Mouse (Mus musculus) urinary bladder, postnatal 14 days (tissue): ENCODE data around the gene Morc2a.

Experiments used
- DNase-seq: peaks from one replicate; pipeline ENCODE4 v3.0.0; 2021; ENCODE audit warnings: low spot score

Gene Morc2a

DNA sequence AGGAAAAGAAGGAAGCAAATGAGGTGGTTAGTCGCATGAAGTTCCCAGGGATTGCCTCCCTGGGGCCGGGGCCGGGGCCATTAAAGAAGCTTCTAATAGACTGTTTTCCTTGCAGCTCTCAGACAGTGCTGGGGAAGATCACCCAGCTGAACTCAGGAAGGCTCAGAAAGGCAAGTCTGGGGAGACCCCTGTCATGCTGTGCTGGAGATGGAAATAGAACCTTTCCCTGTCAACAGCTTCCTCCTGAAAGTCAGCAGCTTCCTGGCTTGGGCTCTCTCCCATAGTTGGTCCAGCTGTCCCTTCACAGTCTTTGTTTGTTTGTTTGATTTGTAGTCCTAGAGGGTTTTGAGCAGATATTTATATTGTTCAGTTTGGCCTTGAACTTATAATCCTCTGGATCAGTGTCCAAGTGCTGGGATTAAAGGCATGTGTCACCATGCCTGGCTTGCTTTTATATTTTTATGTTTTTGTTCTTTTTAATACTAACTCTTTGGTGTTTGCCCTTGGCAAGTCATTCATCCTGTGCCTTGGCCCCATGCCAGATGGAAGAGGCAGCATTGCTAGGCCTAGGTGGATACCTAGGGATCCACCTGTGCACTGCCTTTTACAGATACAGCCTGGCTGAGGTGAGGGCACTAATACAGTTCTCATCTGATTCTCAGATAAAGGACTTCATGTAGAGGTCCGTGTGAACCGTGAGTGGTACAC, 35.9 kb downstream of the Morc2a start:
- no peak for DNase-seq

DNA sequence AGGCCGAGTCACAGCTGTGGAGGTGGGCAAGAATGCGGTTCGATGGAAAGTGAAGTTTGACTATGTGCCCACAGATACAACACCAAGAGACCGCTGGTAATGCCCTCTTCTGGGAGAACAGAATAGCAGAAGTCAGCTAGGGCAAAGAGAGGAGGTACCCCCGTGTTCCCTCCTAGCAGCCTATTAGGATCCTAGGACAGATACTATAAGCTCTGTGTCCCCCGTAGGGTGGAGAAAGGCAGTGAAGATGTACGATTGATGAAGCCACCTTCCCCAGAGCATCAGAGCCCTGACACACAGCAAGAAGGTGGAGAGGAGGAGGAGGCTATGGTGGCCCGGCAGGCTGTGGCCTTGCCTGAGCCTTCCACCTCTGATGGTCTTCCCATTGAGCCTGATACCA, 36.4 kb downstream of the Morc2a start:
- DNase-seq: no peak

DNA sequence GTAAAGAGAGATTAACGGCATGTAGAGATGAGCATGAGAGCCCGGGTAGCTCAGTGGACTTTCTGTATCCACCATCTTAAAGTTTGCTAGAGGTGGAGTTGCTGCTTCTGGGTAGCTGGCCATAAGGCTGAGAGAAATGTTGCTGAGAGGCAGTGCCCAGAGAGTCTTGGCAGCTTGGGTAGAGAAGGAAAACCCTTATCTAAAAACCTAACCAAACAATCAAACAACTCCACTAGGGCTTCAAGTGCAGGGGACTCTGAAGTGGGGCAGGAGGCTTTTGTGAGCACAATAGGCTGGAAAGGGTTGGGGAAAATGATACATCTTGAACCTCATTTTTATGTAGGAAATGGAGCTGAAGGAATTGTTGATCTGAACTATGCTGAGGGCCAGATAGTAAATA, 37.3 kb downstream of the Morc2a start:
- DNase-seq: no peak

DNA sequence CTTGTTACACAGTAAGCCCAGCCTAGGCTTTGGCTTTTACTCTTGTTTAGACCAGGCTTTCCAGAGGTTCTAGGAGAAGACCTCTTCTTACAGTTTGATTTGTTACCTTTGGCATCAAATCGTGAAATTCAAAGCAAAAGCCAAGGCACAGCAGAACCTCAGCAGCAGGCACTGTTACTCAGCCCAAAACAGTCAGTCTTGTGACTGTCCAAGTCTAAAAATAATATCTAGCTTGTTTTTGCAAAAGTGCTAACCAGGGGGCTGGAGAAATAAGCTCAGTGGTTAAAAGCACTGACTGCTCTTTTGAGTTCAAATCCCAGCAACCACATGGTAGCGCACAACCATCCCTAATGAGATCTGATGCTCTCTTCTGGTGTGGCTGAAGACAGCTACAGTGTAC, 37.9 kb downstream of the Morc2a start:
- DNase-seq: no peak

DNA sequence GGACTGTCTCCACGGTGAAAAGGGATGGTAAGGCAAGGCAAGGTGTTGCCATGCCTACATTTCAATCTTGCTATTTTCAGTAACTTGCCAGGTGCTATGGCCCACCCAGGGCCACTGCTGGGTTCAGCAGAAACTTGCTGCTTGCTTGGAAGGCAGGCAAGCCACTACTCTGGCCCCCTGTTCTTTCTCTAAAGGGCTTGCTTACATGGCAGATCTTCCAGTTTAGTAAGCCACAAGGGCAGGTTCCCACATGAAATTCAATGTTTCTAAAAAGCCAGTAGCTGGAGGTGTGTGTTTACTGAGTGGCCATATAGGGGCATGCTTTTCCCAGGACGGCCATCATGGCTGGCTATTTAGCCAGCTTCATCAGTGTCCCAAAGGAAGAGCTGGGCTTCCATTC, 42.8 kb downstream of the Morc2a start:
- DNase-seq: no peak

DNA sequence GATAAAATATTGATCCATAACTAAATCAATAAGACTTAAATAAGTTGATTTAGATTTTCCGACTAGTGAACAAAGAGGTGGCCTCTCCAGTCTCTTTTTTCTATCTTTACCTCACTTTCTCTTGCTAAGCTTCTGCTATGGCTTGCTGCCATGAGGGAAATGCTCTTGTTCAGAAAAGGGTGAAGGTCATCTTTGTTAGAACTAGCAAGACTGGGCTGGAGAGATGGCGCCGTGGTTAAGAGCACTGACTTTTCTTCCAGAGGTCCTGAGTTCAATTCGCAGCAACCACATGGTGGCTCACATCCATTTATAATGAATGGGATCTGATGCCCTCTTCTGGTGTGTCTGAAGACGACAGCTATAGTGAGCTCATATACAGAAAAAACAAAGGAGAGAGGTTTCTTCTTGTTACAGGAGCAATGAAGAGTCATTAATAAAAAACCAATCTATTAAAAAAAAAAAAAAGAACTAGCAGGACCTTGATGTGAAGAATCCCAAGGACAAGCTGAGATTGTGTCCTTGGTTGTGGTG, 47.2 kb downstream of the Morc2a start:
- no peak for DNase-seq

DNA sequence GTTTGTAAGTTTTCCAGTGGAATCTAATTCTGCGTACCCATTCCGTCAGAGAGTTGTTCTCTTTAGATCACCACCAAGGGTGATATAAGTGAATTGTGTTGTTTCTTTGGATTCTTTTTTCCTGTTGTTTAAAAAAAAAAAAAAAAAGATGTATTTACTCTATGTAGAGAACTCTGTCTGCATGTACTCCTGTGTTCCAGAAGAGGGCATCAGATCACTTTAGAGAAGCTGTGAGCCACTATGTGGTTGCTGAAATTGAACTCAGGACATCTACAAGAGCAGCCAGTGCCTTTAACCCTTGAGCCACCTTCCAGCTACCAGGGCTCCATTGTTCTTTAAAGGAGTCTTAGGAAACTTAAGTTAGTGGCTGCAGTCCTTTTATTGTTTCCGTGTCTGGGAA, 48.5 kb downstream of the Morc2a start:
- DNase-seq: no peak

DNA sequence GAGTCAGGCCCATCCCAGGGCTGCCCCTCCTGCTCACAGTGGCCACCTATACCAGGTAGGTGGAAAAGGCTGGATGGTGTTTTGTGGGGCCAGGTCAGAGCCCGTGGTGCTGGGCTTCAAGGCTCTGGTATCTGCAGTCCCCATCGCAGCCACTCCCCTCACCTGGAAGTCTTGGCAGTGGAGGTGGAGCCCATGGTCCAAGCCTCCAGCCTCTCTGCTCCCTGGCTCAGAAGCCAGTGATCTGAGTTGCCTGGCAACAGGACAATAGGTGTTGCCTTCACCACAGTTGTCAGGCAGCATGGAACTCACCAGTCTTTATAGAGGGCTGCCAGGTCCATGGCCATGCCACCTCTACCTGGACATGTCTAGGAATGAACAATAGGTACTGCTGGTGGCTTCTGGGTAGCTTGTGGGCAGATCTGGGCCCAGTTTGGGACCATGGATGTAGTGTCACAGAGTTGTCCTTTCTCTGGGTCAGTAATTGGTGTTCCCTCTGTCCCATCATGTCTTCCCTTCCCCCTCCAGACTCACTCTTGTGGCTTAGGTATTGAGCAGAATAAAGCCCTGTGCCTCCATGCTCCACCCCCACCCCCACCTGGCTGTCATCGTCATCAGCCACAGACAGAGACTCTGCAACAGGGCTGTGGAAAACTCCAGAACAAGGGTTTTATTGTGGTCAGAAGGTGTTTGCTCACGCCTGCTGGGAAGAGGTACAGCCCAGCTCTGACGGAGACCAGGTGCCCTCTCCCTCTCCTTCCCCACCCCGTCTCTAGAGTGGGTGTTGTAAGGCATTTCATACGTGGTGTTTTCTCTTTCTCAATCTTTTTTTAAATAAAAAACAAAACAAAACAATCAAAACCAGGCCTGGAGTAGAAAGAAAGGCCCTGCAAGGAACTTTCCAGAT, 54.4 kb downstream of the Morc2a start:
- DNase-seq: no peak

DNA sequence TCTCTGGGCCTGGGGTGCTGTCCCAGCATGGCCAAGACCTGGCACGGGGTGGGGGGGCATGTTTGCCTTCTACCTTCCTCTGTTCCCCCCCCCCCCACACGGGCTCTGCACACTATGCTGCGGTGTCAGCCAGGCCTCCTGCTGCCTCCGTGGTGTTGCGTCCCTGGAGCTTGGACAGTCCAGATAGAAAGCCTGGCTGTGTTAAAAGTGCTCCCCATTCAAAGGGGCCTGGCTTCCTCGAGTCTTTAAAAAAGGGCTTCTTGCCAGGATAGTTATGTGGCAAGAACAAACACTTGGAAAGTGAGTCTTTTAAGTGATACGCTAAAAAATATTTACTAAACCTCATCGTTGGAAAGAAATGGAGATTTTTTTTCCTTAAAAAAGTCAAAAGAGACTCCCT, 55.4 kb downstream of the Morc2a start:
- DNase-seq: no peak

DNA sequence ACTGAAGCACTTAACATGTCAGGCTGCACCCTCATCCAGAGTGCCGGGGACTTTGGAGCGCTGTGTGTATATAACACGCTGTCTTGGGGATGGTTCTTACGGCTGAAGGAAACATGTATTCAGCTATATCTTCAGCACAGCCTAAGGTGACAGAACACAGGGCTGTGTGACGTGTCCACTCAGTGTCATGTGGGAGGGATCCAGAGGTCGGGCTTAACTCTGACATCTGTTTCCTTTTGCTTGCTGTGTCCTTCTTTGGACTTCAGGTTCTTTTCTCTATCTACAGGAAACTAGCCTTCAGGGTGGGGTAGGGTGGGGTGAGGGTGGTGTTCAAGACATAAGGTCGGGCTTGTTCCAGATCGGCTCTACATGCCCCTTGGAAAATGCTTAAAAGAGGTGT, 58.1 kb downstream of the Morc2a start:
- no peak for DNase-seq

DNA sequence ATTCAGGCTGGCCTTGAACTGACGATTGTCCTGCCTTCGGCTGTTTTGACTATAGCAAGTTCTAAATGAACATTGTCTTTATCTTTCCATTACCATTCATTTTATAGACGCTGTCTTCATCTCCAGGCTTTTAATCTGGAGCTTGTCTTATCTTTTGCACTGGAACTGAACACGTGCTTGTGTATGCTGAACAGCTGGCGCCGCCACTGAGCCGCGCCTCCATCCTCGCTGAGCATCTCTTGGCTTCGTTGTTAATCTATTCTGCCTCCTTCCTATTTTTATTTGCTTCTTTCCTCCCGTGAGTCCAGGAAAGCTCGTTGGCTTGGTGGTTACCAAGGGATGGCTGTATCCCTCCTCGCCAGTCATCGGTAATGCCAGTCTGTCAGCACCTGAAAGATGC, 61.2 kb downstream of the Morc2a start:
- DNase-seq: no peak

DNA sequence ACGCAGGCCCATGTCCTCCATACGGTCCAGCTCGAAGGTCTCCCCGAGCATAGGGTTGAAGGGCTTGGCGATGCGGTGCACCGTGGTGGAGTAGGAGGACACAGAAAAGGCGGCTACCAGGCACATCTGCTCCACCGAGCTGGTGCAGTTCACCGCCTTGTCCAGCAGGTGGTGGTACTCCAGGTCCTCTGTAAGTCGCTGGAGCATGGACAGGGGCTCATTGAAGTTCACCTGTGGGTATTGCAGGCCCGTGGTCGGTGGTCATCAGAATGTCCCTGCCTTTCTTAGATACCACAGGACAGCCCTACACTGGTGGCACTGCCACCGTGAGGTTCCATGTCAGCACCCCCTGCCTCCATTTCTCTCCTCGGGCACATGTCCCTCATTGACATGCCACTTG, 65.5 kb downstream of the Morc2a start:
- DNase-seq: peak; percentile 60

DNA sequence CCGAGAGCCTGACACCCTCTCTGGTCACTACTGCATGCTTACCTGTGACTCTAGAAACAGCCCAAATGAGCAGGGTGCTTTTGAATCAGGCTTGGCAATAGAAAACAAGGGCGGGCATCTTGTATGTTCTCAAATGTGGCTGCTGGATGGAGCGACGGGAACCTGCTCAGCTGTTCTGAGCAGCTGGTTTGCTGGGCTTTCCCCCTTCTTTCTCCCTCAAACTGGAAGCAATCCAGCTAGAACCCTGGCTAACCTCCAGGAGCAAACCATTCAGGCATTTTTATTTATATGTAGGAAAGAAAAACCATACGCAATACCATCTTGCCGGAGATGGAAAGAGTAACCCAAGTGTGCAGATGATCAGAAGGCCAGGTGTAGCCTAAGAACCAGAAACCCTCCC, 67.7 kb downstream of the Morc2a start:
- DNase-seq: no peak

DNA sequence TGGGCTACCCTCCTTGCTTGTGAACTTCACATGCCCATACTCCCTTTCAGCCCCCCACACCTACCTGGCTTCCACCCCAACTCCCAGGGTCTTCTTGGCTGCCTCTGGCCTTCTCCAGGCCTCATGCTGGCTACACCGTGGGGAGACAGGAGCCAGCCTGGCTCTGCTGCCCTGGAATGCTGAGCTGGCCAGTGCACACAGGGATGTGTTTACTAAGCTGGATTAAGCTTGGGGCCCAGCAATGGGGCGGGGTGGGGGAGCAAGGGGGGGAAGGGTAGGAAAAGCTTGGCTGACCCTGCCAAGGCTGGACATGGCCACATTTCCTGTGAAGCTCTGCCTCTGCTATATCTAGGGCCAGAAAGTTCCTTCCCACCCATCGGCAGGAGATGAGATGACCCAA, 73.0 kb downstream of the Morc2a start:
- no peak for DNase-seq

DNA sequence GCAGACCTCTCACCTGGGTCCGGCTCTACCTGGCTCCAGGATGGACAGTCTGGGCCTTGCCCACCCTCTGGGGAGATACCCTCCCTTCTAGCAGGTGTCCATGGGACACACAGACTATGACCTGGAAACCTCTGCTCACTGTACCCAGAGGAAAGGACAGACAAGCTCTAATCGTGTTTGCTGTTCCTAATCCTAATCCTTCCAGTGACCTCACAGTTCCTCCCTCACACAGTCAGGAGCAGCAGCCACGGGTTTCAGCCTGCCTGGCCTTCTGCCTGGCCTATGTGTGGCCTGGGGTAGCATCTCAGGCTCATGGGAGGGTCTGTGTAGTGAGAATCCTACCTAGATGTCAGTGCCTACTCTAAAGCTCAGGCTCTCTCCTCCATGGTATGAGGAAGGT, 73.9 kb downstream of the Morc2a start:
- no peak for DNase-seq

DNA sequence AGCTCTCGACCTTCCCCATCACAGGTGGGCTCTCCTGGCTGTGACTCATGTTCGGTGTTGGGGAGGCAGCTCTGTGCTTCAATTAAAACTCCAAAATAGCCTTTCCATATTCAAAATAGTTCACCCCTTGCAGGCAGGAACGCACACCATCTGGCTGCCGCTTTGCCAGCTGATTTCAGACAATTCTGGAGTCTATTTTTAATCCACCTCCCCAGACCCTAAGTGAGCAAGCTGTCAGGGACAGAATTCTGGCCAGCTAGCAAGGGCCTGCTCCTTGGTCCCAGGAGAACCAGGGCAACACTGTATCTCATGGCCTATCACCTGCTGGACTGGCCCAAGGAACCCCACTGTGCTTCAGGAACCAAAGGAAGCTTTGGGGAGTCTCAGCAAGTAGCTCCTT, 74.9 kb downstream of the Morc2a start:
- DNase-seq: no peak

DNA sequence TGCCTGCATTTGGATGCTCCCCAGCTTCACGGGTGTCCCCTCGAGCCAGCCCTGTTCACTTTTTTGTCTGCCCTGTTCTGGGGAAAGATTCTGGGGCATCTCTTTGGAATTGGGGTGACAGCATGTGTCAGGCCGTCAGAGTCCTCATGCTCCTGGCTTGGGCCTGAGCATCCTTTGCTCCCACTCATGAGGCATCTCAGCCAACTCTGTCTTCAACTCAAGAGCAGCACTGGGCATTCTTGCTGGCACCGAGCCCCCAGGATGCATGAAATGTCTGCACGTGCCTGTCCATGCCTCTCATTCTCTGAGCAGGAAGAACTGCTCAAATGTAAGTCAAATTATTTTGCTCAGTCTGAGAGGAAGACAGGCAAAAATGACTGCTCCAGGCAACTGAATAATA, 75.7 kb downstream of the Morc2a start:
- DNase-seq: no peak

DNA sequence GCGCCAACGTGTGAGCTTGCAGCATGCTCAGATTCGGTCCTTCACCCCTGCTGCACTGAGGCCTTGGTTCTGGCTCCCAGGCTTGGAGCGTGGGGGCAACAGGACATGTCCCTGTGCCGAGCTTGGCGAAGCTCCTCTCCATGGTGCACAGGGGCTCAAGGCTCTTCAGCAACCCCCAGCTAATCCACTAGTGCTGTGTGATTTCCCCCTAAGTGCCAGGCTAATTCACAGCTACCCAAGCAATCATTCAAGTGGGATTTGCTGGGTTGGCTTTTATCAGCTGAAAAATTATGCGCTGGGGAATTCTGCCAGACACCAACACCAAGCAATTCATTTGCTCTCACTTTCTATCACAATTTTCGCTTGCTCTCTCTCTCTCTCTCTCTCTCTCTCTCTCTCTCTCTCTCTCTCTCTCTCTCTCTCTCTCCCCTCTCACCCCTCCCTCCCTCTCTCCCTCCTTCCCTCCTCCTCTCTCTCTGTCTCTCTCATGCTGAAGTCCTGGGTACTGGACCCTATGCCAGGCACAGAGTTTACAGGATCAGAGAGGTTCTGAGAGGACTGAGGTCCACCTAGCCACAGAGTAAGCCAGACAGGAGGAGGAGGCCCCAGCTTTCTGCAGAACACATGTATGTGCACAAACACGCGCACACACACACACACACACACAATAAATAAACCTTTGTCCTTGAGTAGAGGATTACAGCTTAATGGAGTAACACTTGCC, 76.5 kb downstream of the Morc2a start:
- no peak for DNase-seq

DNA sequence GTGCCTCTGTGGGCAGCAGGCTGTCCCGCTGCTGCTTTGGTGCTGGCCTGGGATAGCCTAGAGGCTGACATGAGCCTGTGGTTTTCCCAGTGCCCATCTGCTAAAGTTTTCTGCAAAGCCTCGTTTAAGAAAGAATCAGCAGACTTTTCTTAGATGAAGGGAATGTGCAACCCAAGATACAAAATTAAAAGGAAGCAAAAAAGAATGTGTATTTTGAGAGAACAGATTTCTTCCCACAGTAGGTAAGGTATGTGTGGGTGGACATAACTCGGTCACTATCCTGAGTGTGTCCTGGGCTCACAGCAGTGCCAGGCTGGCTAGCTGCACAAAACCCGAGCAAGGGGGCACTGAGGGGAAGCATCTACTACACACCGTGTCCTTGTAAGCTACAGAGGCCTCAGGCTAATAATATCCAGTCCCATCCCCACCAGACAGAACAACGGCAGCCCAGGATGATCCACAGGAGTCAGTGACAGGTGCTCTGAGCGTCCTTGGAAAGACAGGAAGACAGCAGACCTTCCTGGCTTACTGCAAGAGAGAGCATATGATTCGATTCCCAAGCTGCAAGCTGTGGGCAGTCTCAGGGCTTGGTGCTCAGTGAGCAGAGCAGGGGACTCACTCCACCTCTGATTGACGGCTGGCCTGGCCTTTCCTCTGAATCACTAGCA, 78.6 kb downstream of the Morc2a start:
- DNase-seq: no peak

DNA sequence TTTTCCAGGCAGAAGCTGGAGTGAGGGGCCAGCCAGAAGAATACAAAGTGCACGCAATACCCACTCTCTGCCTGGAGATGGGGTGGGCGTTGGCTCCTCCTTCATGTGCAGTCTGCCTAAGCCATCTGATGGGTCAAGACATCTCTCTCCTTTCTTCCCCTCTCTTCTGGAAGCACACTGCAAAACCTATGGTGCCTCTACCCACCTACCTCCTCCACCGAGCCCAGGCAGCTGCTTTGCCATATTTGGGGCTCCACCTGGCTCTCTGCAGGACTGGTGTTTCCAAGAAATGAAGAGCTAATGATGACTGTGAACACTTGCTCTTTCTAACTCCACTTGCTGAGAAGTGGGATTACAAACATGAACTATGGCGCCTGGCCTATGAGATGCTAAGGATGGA, 82.5 kb downstream of the Morc2a start:
- no peak for DNase-seq

DNA sequence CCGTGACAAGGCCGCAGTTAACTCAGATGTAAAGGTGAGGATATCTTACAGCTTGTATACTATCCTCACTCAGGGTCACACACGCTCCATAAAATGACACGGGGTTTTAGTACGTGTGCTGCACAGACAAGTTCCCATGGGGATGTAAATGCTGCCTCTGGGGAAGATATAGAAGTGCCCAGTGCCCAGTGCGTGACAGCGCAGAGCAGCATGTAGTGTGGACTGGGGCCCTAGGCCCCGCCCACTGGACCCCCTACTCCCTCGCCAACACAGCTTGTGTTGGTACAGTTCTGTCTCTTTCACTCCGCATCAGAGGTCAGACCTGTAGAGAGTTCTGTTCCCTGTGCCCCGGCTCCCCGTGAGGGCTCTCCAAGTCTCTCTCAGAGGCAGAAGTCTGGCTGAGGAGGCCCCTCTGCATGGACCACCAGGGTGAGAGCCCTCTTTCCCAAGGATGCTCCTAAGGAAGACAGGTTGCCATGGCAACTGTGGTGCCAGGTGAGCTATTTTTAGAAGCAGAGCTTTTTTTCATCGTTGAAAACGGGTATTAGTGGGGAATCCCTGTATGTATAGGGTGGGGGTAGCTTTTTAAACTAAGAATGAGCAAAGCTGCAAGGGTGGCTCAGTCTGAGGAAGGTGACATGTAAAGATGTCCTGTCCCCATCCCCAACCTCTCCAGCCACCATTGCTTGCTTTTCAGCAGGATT, 85.1 kb downstream of the Morc2a start:
- DNase-seq: no peak

DNA sequence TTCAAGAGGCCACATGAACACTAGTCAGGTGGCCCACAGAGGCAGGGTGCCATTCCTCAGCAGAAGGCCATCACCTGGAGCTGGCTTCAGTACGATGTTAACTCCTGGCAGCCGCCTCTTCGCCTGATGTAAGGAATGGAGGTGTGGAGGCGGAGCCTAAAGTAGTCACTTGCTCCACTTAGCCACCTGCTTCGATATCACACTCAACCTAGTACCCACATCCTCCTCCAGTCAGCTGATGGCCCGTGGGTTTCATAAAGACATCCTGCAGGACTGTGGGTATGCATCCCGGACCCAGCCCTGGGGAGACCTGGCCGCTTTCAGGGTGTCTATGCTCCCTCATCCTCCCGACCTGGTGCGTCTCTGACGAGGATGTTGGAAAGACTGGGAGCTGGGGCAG, 86.7 kb downstream of the Morc2a start:
- no peak for DNase-seq
